ENCODE assay signal across 15 mouse cellular contexts in the genomic region with DNA sequence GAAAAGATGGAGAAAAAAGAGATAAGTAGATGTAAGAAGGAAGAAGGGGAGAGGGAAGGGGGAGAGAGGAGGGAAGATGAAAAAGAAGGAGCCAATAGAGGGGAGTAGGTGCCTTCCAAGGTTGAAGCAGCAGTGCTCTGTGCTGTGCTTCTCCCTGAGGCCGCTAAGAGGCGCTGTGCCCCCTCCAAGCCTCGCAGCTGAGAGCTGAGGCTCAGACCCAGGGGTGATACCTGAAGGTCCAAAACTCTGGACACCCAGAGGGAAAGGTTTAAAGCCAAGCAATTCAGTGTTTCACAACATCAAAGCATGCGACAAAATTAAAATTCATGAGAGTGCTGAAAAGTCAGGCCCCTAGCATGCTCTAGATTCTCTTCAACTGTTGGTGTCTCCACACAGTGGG. TPM values are rescaled to one million over a fixed set of nuclear protein-coding genes. Genes with fewer than 3 reads are reported as not detected.
A peak's percentile ranks its signal among the peaks of the same experiment; 100 is the strongest.
DNase-seq lines count a peak whose midpoint lies in the region; ATAC-seq and TF ChIP-seq lines count a peak whose summit lies in the region.
"Had no signal": no experiment of that assay in that cellular context is flagged by ENCODE, and none has a peak within 500 bp of the region (broad histone marks: within the 10 kb centered on the region; RNA-seq: fewer than 3 reads in every experiment).

No protein-coding gene starts in this region.

- H3K9me3 ChIP-seq in MEL (replicated peaks; ENCODE audit: insufficient read depth, low read length) = no peaks in the 10 kb centered on the region
- H3K9me3 ChIP-seq in forebrain, embryonic 12.5 days = no peaks in the 10 kb centered on the region
- H3K9me3 ChIP-seq in midbrain, embryonic 16.5 days (replicated peaks; ENCODE audit: control insufficient read depth, low read length, poor library complexity, severe bottlenecking) = no peaks in the 10 kb centered on the region
- H3K9me3 ChIP-seq: liver, embryonic 15.5 days; midbrain, embryonic 15.5 days had no signal

- H3K4me2 ChIP-seq in forebrain, embryonic 12.5 days = no peak overlapping the region
- H3K4me2 ChIP-seq in midbrain, embryonic 16.5 days (ENCODE audit: low read length) = no peak overlapping the region
- H3K4me2 ChIP-seq: forebrain, embryonic 13.5 days; liver, embryonic 15.5 days; midbrain, embryonic 15.5 days had no signal

- ATAC-seq in megakaryocyte progenitor cell, adult 5-6 weeks (replicated peaks; ENCODE audit: poor library complexity) = peak; percentile 61
- no peak for ATAC-seq in forebrain, embryonic 12.5 days (ENCODE audit: low FRiP score)
- ATAC-seq in midbrain, embryonic 16.5 days = no peak
- ATAC-seq: forebrain, embryonic 13.5 days; midbrain, embryonic 15.5 days had no signal

- H3K9ac ChIP-seq in MEL (ENCODE audit: control insufficient read depth, low read depth, low read length, poor library complexity, severe bottlenecking) = no peak overlapping the region
- no peak overlapping the region for H3K9ac ChIP-seq in forebrain, embryonic 12.5 days
- H3K9ac ChIP-seq in midbrain, embryonic 16.5 days (ENCODE audit: low read depth, low read length) = no peak overlapping the region
- H3K9ac ChIP-seq: forebrain, embryonic 13.5 days; liver, embryonic 15.5 days; midbrain, embryonic 15.5 days had no signal

- no peaks in the 10 kb centered on the region for H3K4me1 ChIP-seq in MEL (ENCODE audit: control insufficient read depth in 1 of 2, insufficient read depth in 2 of 2, low read length in 2 of 2)
- H3K4me1 ChIP-seq in forebrain, embryonic 12.5 days = no peaks in the 10 kb centered on the region
- H3K4me1 ChIP-seq in midbrain, embryonic 16.5 days (ENCODE audit: control insufficient read depth, insufficient read depth, low read length) = no peaks in the 10 kb centered on the region
- H3K4me1 ChIP-seq: forebrain, embryonic 13.5 days; liver, embryonic 15.5 days; midbrain, embryonic 15.5 days had no signal

- H3K27ac ChIP-seq in layer of hippocampus, adult 2 months = no peak overlapping the region
- no peak overlapping the region for H3K27ac ChIP-seq in MEL (ENCODE audit: control insufficient read depth, low read depth, low read length)
- H3K27ac ChIP-seq in forebrain, embryonic 12.5 days = no peak overlapping the region
- no peak overlapping the region for H3K27ac ChIP-seq in midbrain, embryonic 16.5 days (ENCODE audit: low read length)
- H3K27ac ChIP-seq: forebrain, embryonic 13.5 days; liver, embryonic 15.5 days; midbrain, embryonic 15.5 days had no signal

- peak; percentile 31 for TF ChIP-seq CTCF in layer of hippocampus, adult 2 months (conservative IDR thresholded peaks at IDR 0.05)
- TF ChIP-seq CTCF in MEL (IDR thresholded peaks at IDR 0.05 in 2 of 3, conservative IDR thresholded peaks at IDR 0.05 in 1 of 3; ENCODE audit: control insufficient read depth in 1 of 3, insufficient read depth in 1 of 3, low read depth in 2 of 3, low read length in 3 of 3, poor library complexity in 1 of 3, severe bottlenecking in 1 of 3) = peak; percentile 38 to 53 (median 39)

- H3K36me3 ChIP-seq in MEL (ENCODE audit: control insufficient read depth in 1 of 2, insufficient read depth in 2 of 2, low read length in 2 of 2) = no peaks in the 10 kb centered on the region
- H3K36me3 ChIP-seq in forebrain, embryonic 12.5 days (replicated peaks) = no peaks in the 10 kb centered on the region
- no peaks in the 10 kb centered on the region for H3K36me3 ChIP-seq in midbrain, embryonic 16.5 days (ENCODE audit: control insufficient read depth, insufficient read depth, low read length)
- H3K36me3 ChIP-seq: liver, embryonic 15.5 days; midbrain, embryonic 15.5 days had no signal

- TF ChIP-seq EP300 in MEL (IDR thresholded peaks at IDR 0.05; ENCODE audit: low read depth in 1 of 2, low read length in 2 of 2) = no peak

- no peaks in the 10 kb centered on the region for H3K79me2 ChIP-seq in MEL (ENCODE audit: control insufficient read depth, insufficient read depth, low read length, poor library complexity)

- no peak for DNase-seq in layer of hippocampus, adult 2 months (ENCODE audit: low spot score in 2 of 2)
- no peak for DNase-seq in layer of hippocampus, adult 11-12 months (ENCODE audit: low spot score)
- peak; percentile 19 for DNase-seq in CD4-positive helper T cell, adult 2 months (ENCODE audit: low read depth, low spot score)
- DNase-seq in MEL (ENCODE audit: low read depth, low spot score) = no peak
- DNase-seq: gastrocnemius, postnatal 25 days; heart, postnatal 36 days; kidney, adult 9 months; layer of hippocampus, postnatal 36 days had no signal

- peaks cover 0 to 1% of the 10 kb centered on the region in 2 experiments; a peak in 1 of 4 replicates for H3K27me3 ChIP-seq in MEL (ENCODE audit: control insufficient read depth in 1 of 2, insufficient read depth in 2 of 2, low read length in 2 of 2)
- H3K27me3 ChIP-seq in forebrain, embryonic 12.5 days = no peaks in the 10 kb centered on the region
- H3K27me3 ChIP-seq in midbrain, embryonic 16.5 days (ENCODE audit: control insufficient read depth, insufficient read depth, low read depth, low read length) = no peaks in the 10 kb centered on the region
- H3K27me3 ChIP-seq: forebrain, embryonic 13.5 days; liver, embryonic 15.5 days; midbrain, embryonic 15.5 days had no signal

- 21% methylated on average over 4 of the region's 4 CpGs for WGBS in forebrain, embryonic 12.5 days
- 27% methylated on average over 4 of the region's 4 CpGs for WGBS in midbrain, embryonic 16.5 days

- no peak for TF ChIP-seq POLR2A in MEL (IDR thresholded peaks at IDR 0.05; ENCODE audit: control insufficient read depth in 1 of 2, insufficient read depth in 1 of 2, low read depth in 1 of 2, low read length in 2 of 2, poor library complexity in 1 of 2)

- TF ChIP-seq RAD21 in MEL (IDR thresholded peaks at IDR 0.05; ENCODE audit: low read depth, low read length) = peak; percentile 32

- H3K4me3 ChIP-seq in layer of hippocampus, adult 2 months = no peak overlapping the region
- no peak overlapping the region for H3K4me3 ChIP-seq in MEL (ENCODE audit: control insufficient read depth in 1 of 2, insufficient read depth in 1 of 2, low read depth in 2 of 2, low read length in 2 of 2)
- no peak overlapping the region for H3K4me3 ChIP-seq in forebrain, embryonic 12.5 days (replicated peaks)
- no peak overlapping the region for H3K4me3 ChIP-seq in midbrain, embryonic 16.5 days (ENCODE audit: low read depth, low read length)
- H3K4me3 ChIP-seq: forebrain, embryonic 13.5 days; liver, embryonic 15.5 days; midbrain, embryonic 15.5 days had no signal

TF ChIP-seq in MEL, 35 proteins besides CTCF, POLR2A, EP300 and RAD21:
- TF ChIP-seq ZC3H11A (IDR thresholded peaks at IDR 0.05; ENCODE audit: low read depth, low read length) (0 out of 2 replicates have a peak, but pooled peaks have one; percentile 14), GATA1 (IDR thresholded peaks at IDR 0.05; ENCODE audit: low read depth, low read length) (no peak)
TF ChIP-seq in MEL: peak in this region for 1.

RNA-seq across cellular contexts. Expression of a gene that starts 1.7 kb away (rescaled TPM):
- total RNA-seq in layer of hippocampus, adult 2 months (2021) = not detected
- total RNA-seq in MEL (2012; rRNA removed) = 0.08 TPM in 1 of 2 replicates, not detected in the other
- under 1 TPM in 1 of 2 experiments, not detected in 1; 0.06 TPM for polyA plus RNA-seq in MEL (2012; ENCODE audit: insufficient read depth in 1 of 2, insufficient read length in 2 of 2, low read depth in 1 of 2, low replicate concordance in 2 of 2, missing spikeins in 1 of 2)
- not detected in 2 replicates for total RNA-seq in megakaryocyte progenitor cell, adult 5-6 weeks (2015)
- not detected in 2 replicates for total RNA-seq in megakaryocyte progenitor cell, adult 5-6 weeks (2017)
- 0.04 TPM in 1 of 2 replicates, not detected in the other for polyA plus RNA-seq in forebrain, embryonic 12.5 days (2016; fragmentation: Nextera tagmentation; extraction: Ambion mirVana)
- 0.04 TPM in 1 of 2 replicates, not detected in the other for polyA plus RNA-seq in midbrain, embryonic 16.5 days (2015; fragmentation: Nextera tagmentation; extraction: Ambion mirVana)
- total RNA-seq: gastrocnemius, postnatal 25 days; heart, postnatal 36 days; layer of hippocampus, postnatal 36 days had no signal
- polyA plus RNA-seq: forebrain, embryonic 13.5 days had no signal

RNA-seq across cellular contexts. Expression of a gene that starts 22.2 kb away (rescaled TPM):
- total RNA-seq in layer of hippocampus, adult 2 months (2021) = not detected
- total RNA-seq in MEL (2012; rRNA removed) = 0.04 TPM in 1 of 2 replicates, not detected in the other
- 1 to 10 TPM in 1 of 2 experiments, not detected in 1; 1.0 TPM for polyA plus RNA-seq in MEL (2012; ENCODE audit: insufficient read depth in 1 of 2, insufficient read length in 2 of 2, low read depth in 1 of 2, low replicate concordance in 2 of 2, missing spikeins in 1 of 2)
- not detected in 2 replicates for total RNA-seq in megakaryocyte progenitor cell, adult 5-6 weeks (2015)
- not detected in 2 replicates for total RNA-seq in megakaryocyte progenitor cell, adult 5-6 weeks (2017)
- not detected in 2 replicates for polyA plus RNA-seq in forebrain, embryonic 12.5 days (2016; fragmentation: Nextera tagmentation; extraction: Ambion mirVana)
- not detected in 2 replicates for polyA plus RNA-seq in midbrain, embryonic 16.5 days (2015; fragmentation: Nextera tagmentation; extraction: Ambion mirVana)
- total RNA-seq: gastrocnemius, postnatal 25 days; heart, postnatal 36 days; layer of hippocampus, postnatal 36 days had no signal
- polyA plus RNA-seq: cortical plate, adult 2 months; forebrain, embryonic 13.5 days; liver, embryonic 15.5 days; midbrain, embryonic 15.5 days had no signal

RNA-seq across cellular contexts. Expression of a gene that starts 29.6 kb away (rescaled TPM):
- total RNA-seq in layer of hippocampus, adult 2 months (2021) = 10 to 100 TPM; 25.2 to 25.4 TPM
- total RNA-seq in MEL (2012; rRNA removed) = 0.12 TPM in 1 of 2 replicates, not detected in the other
- polyA plus RNA-seq in MEL (2012; ENCODE audit: insufficient read depth in 1 of 2, insufficient read length in 2 of 2, low read depth in 1 of 2, low replicate concordance in 2 of 2, missing spikeins in 1 of 2) = under 1 TPM in 1 of 2 experiments, not detected in 1; 0.36 TPM
- 37.0 and 46.0 TPM in 2 replicates for total RNA-seq in megakaryocyte progenitor cell, adult 5-6 weeks (2015)
- total RNA-seq in megakaryocyte progenitor cell, adult 5-6 weeks (2017) = 64.2 and 73.9 TPM in 2 replicates
- polyA plus RNA-seq in forebrain, embryonic 12.5 days (2016; fragmentation: Nextera tagmentation; extraction: Ambion mirVana) = 416 and 424 TPM in 2 replicates
- 151 and 168 TPM in 2 replicates for polyA plus RNA-seq in midbrain, embryonic 16.5 days (2015; fragmentation: Nextera tagmentation; extraction: Ambion mirVana)

RNA-seq across cellular contexts. Expression of a gene that starts 55.8 kb away (rescaled TPM):
- total RNA-seq in layer of hippocampus, adult 2 months (2021) = 10 to 100 TPM; 35.4 to 36.1 TPM
- 95.2 and 97.4 TPM in 2 replicates for total RNA-seq in MEL (2012; rRNA removed)
- 100 to 1,000 TPM in 1 of 2 experiments, not detected in 1; 139 TPM for polyA plus RNA-seq in MEL (2012; ENCODE audit: insufficient read depth in 1 of 2, insufficient read length in 2 of 2, low read depth in 1 of 2, low replicate concordance in 2 of 2, missing spikeins in 1 of 2)
- 34.3 and 47.3 TPM in 2 replicates for total RNA-seq in megakaryocyte progenitor cell, adult 5-6 weeks (2015)
- 329 and 425 TPM in 2 replicates for total RNA-seq in megakaryocyte progenitor cell, adult 5-6 weeks (2017)
- 121 and 127 TPM in 2 replicates for polyA plus RNA-seq in forebrain, embryonic 12.5 days (2016; fragmentation: Nextera tagmentation; extraction: Ambion mirVana)
- 84.5 and 96.5 TPM in 2 replicates for polyA plus RNA-seq in midbrain, embryonic 16.5 days (2015; fragmentation: Nextera tagmentation; extraction: Ambion mirVana)

Comparison
In these comparisons a context has a peak if more than half of its experiments do, and no peak if none do; other contexts are left out.
1. RNA of a gene that starts 29.6 kb away (total RNA-seq): 37.0 to 73.9 TPM in megakaryocyte progenitor cell, adult 5-6 weeks and 25.2 to 25.4 TPM in layer of hippocampus, adult 2 months; 0.12 TPM in MEL; every median in the first group is over 10 times any median in the second.